In genomic region chr13:109822413-109823298, GRCm38 (mm10) we compare ENCODE assay signal across 8 mouse cellular contexts.
DNase-seq lines count a peak whose midpoint lies in the region; ATAC-seq and TF ChIP-seq lines count a peak whose summit lies in the region.

No protein-coding gene starts in this region.

- peaks cover 66% of the 10 kb centered on the region for H3K4me1 ChIP-seq in embryonic facial prominence, embryonic 10.5 days
- peaks cover 4% of the 10 kb centered on the region; the same call in 1 of the 2 replicates for H3K4me1 ChIP-seq in intestine, postnatal 0 days (replicated peaks; ENCODE audit: control insufficient read depth, insufficient read depth, low read length)
- peaks cover 58% of the 10 kb centered on the region for H3K4me1 ChIP-seq in midbrain, embryonic 10.5 days

- 0 out of 2 replicates have a peak, but pooled peaks have one; percentile 6 for TF ChIP-seq CTCF in intestine, postnatal 0 days (IDR thresholded peaks at IDR 0.05; ENCODE audit: low read depth)

- peak; percentile 97 for ATAC-seq in granulocyte monocyte progenitor cell, adult 5-6 weeks (replicated peaks; ENCODE audit: poor library complexity, severe bottlenecking)
- ATAC-seq in intestine, postnatal 0 days = peak; percentile 88

- H3K9ac ChIP-seq in intestine, postnatal 0 days (ENCODE audit: low read depth, low read length) = no peak overlapping the region; the same call in 1 of the 2 replicates

- intact Hi-C loops in left cerebral cortex, postnatal 36 days (cut with DNase I) = loop anchor here (5.0 kb wide), 1 partner anchor 80 kb away; no protein-coding TSS in a partner anchor

- H3K4me3 ChIP-seq in embryonic facial prominence, embryonic 10.5 days = peak overlapping the region; percentile 50
- H3K4me3 ChIP-seq in intestine, postnatal 0 days (ENCODE audit: low read depth, low read length) = peak overlapping the region; percentile 30
- H3K4me3 ChIP-seq in midbrain, embryonic 10.5 days = peak overlapping the region; percentile 51

- H3K27me3 ChIP-seq in embryonic facial prominence, embryonic 10.5 days (replicated peaks; ENCODE audit: low read depth, poor library complexity, severe bottlenecking) = no peaks in the 10 kb centered on the region
- no peaks in the 10 kb centered on the region for H3K27me3 ChIP-seq in intestine, postnatal 0 days (replicated peaks; ENCODE audit: control insufficient read depth, insufficient read depth, low read length)
- no peaks in the 10 kb centered on the region for H3K27me3 ChIP-seq in midbrain, embryonic 10.5 days (ENCODE audit: low read depth, poor library complexity, severe bottlenecking)

- H3K4me2 ChIP-seq in intestine, postnatal 0 days (replicated peaks; ENCODE audit: low read depth) = peak overlapping the region; percentile 66

- H3K27ac ChIP-seq in embryonic facial prominence, embryonic 10.5 days (replicated peaks) = peak overlapping the region; percentile 93
- H3K27ac ChIP-seq in intestine, postnatal 0 days (ENCODE audit: low read depth, low read length) = peak overlapping the region; percentile 88
- peak overlapping the region; percentile 93 for H3K27ac ChIP-seq in midbrain, embryonic 10.5 days (replicated peaks)

- peak; percentile 95 for DNase-seq in adrenal gland, postnatal 14 days
- DNase-seq in embryonic facial prominence, embryonic 10.5 days (ENCODE audit: low spot score) = peak; percentile 94
- DNase-seq in left cerebral cortex, postnatal 36 days (ENCODE audit: low spot score in 2 of 2) = peak; percentile 92 to 93
- DNase-seq in midbrain, embryonic 10.5 days (ENCODE audit: low spot score) = peak; percentile 93
- peak; percentile 92 to 93 for DNase-seq in right cerebral cortex, postnatal 36 days (ENCODE audit: low spot score in 2 of 2)
- peak; percentile 81 to 86 for DNase-seq in urinary bladder, postnatal 4 days (ENCODE audit: low spot score in 2 of 2)

- H3K9me3 ChIP-seq in embryonic facial prominence, embryonic 10.5 days = no peaks in the 10 kb centered on the region
- no peaks in the 10 kb centered on the region for H3K9me3 ChIP-seq in intestine, postnatal 0 days (ENCODE audit: control insufficient read depth)
- no peaks in the 10 kb centered on the region for H3K9me3 ChIP-seq in midbrain, embryonic 10.5 days (replicated peaks)

- WGBS in embryonic facial prominence, embryonic 10.5 days = under 1% methylated on average over 15 of the region's 15 CpGs
- under 1% methylated on average over 15 of the region's 15 CpGs for WGBS in intestine, postnatal 0 days
- 0% methylated on average over 15 of the region's 15 CpGs for whole genome bisulfite sequencing in midbrain, embryonic 10.5 days

- no peaks in the 10 kb centered on the region for H3K36me3 ChIP-seq in embryonic facial prominence, embryonic 10.5 days (replicated peaks)
- no peaks in the 10 kb centered on the region for H3K36me3 ChIP-seq in intestine, postnatal 0 days (ENCODE audit: control insufficient read depth, insufficient read depth)
- H3K36me3 ChIP-seq in midbrain, embryonic 10.5 days = no peaks in the 10 kb centered on the region

Comparison
In these comparisons a context has a peak if more than half of its experiments do, and no peak if none do; other contexts are left out.
1. Peak in every context shown above with its lines: DNase-seq, ATAC-seq, H3K4me3 ChIP-seq and H3K27ac ChIP-seq.